Mouse (Mus musculus) hindbrain, postnatal 0 days (tissue): ENCODE data around the gene Rundc3a. TPM values are rescaled to one million over a fixed set of nuclear protein-coding genes. Genes with fewer than 3 reads are reported as not detected.

Experiments used
- ATAC-seq: fragments of 200-750 bp; cut with Nextera tagmentation; 2 replicates; pipeline ENCODE4 v1.8.0; 2017; ENCODE audit warnings: mild to moderate bottlenecking, moderate TSS enrichment, moderate library complexity
- DNase-seq: peaks from one replicate; pipeline ENCODE4 v3.0.0-alpha.2; 2015; ENCODE audit warnings: low spot score
- H3K27ac ChIP-seq: fragments of 300-500 bp; sonication (generic); 2 replicates; pipeline ENCODE4 v1.5.1; 2014; ENCODE audit warnings: mild to moderate bottlenecking
- H3K27me3 ChIP-seq: fragments of 300-500 bp; sonication (generic); 2 replicates; pipeline ENCODE4 v1.6.1; 2014; ENCODE audit warnings: low read length, mixed read lengths; ENCODE audit not compliant: insufficient read depth
- H3K36me3 ChIP-seq: fragments of 300-500 bp; sonication (generic); 2 replicates; pipeline ENCODE4 v1.6.1; 2014; ENCODE audit warnings: low read length, mixed read lengths; ENCODE audit not compliant: insufficient read depth
- H3K4me1 ChIP-seq: fragments of 300-500 bp; sonication (generic); 2 replicates; pipeline ENCODE4 v1.6.1; 2014; ENCODE audit warnings: antibody characterized with exemption, low read length, mixed read lengths; ENCODE audit not compliant: insufficient read depth
- H3K4me2 ChIP-seq: fragments of 300-500 bp; sonication (generic); 2 replicates; pipeline ENCODE4 v1.6.1; 2014; ENCODE audit warnings: low read depth, mild to moderate bottlenecking, low read length, moderate library complexity, mixed read lengths
- H3K4me3 ChIP-seq: fragments of 300-500 bp; sonication (generic); 2 replicates; pipeline ENCODE4 v1.5.1; 2014; ENCODE audit warnings: low read length
- H3K9ac ChIP-seq: fragments of 300-500 bp; sonication (generic); replicated peaks from 2 replicates; pipeline ENCODE4 v1.6.1; 2014; ENCODE audit warnings: mild to moderate bottlenecking, low read length, moderate library complexity, mixed read lengths
- H3K9me3 ChIP-seq: fragments of 300-500 bp; sonication (generic); 2 replicates; pipeline ENCODE4 v1.6.1; 2016; ENCODE audit warnings: low read length, mixed read lengths
- CTCF ChIP-seq: IDR thresholded peaks from 2 replicates; pipeline ENCODE4 v1.5.1; 2016; ENCODE audit warnings: antibody characterized with exemption, control low read depth, low read depth
- WGBS: fragments of 180-500 bp; shearing (Covaris S2); extraction: QIAGEN DNeasy Blood & Tissue Kit; methylation state at CpG from one replicate; pipeline ENCODE4 v1.1.7; 2014; 5-methylcytosine and 5-hydroxymethylcytosine counted together
- polyA plus RNA-seq: library from polyadenylated mRNA; unstranded; fragments of >200 nt; fragmentation: Nextera tagmentation; extraction: Ambion mirVana; gene quantifications from 2 replicates; pipeline ENCODE4 v1.2.1, GENCODE M21; 2015
- total RNA-seq: library from RNA; depleted of rRNA; stranded (reverse); fragments of >200 nt; gene quantifications from 2 replicates; pipeline ENCODE4 v1.2.3, GENCODE M21; 2014; rRNA removed

Rundc3a gene
- total RNA-seq, result 310 and 349 TPM in 2 replicates
- polyA plus RNA-seq, result 114 and 125 TPM in 2 replicates

GRCm38 (mm10) chr11:102393238-102393634 lies at the start of gene Rundc3a:
Rundc3a (plus strand) TSS chr11:102393403.
- no peaks in the 10 kb centered on the region for H3K9me3 ChIP-seq
- H3K36me3 ChIP-seq, result no peaks in the 10 kb centered on the region
- H3K27ac ChIP-seq, result peak within 1 kb of the TSS; percentile 98
- under 1% methylated on average over 23 of the region's 34 CpGs for WGBS
- peak within 1 kb of the TSS; percentile 93 for H3K9ac ChIP-seq
- peaks cover 27% of the 10 kb centered on the region for H3K4me1 ChIP-seq
- DNase-seq (peak; percentile 98), ATAC-seq (peak; percentile 95)
- peak within 1 kb of the TSS; percentile 87 for H3K4me2 ChIP-seq
- TF ChIP-seq CTCF, result no peak
- peak within 1 kb of the TSS; percentile 80 for H3K4me3 ChIP-seq
- H3K27me3 ChIP-seq, result no peaks in the 10 kb centered on the region

GRCm38 (mm10) chr11:102344458-102344857 lies 48.7 kb upstream of the Rundc3a start:
- Histone ChIP-seq H3K4me2 (no peak overlapping the region), H3K9ac (no peak overlapping the region), H3K36me3 (no peaks in the 10 kb centered on the region), H3K4me3 (no peak overlapping the region), H3K9me3 (no peaks in the 10 kb centered on the region), H3K4me1 (no peaks in the 10 kb centered on the region), H3K27me3 (no peaks in the 10 kb centered on the region), H3K27ac (no peak overlapping the region)
- TF ChIP-seq CTCF, result no peak
- ATAC-seq, result no peak
- WGBS, result 85% methylated on average over 3 of the region's 3 CpGs
- no peak for DNase-seq

- H3K4me1 ChIP-seq, result no peaks in the 10 kb centered on the region
- H3K9me3 ChIP-seq, result no peaks in the 10 kb centered on the region
- TF ChIP-seq CTCF, result no peak
- H3K27ac ChIP-seq, result no peak overlapping the region
- H3K9ac ChIP-seq, result no peak overlapping the region
- no peak for DNase-seq
- H3K4me3 ChIP-seq, result no peak overlapping the region
- 60% methylated on average over 5 of the region's 5 CpGs for WGBS
- H3K4me2 ChIP-seq, result no peak overlapping the region
- no peaks in the 10 kb centered on the region for H3K27me3 ChIP-seq
- no peaks in the 10 kb centered on the region for H3K36me3 ChIP-seq
- no peak for ATAC-seq
Measured at GRCm38 (mm10) chr11:102346926-102347325, 46.3 kb upstream of the Rundc3a start.

- no peaks in the 10 kb centered on the region for H3K27me3 ChIP-seq
- TF ChIP-seq CTCF, result no peak
- no peak overlapping the region for H3K27ac ChIP-seq
- H3K9ac ChIP-seq, result no peak overlapping the region
- WGBS, result 76% methylated on average over 5 of the region's 5 CpGs
- DNase-seq (no peak), ATAC-seq (no peak)
- no peaks in the 10 kb centered on the region for H3K36me3 ChIP-seq
- H3K9me3 ChIP-seq, result no peaks in the 10 kb centered on the region
- H3K4me2 ChIP-seq, result no peak overlapping the region
- no peaks in the 10 kb centered on the region for H3K4me1 ChIP-seq
- H3K4me3 ChIP-seq, result no peak overlapping the region
Measured at GRCm38 (mm10) chr11:102347683-102348082, 45.5 kb upstream of the Rundc3a start.

- no peak overlapping the region for H3K9ac ChIP-seq
- no peak overlapping the region for H3K4me3 ChIP-seq
- TF ChIP-seq CTCF, result no peak
- H3K4me1 ChIP-seq, result no peaks in the 10 kb centered on the region
- no peaks in the 10 kb centered on the region for H3K9me3 ChIP-seq
- no peaks in the 10 kb centered on the region for H3K36me3 ChIP-seq
- no peak for ATAC-seq
- 85% methylated on average over 7 of the region's 7 CpGs for WGBS
- no peaks in the 10 kb centered on the region for H3K27me3 ChIP-seq
- H3K4me2 ChIP-seq, result no peak overlapping the region
- DNase-seq, result no peak
- H3K27ac ChIP-seq, result no peak overlapping the region
Measured at GRCm38 (mm10) chr11:102348101-102348585, 45.1 kb upstream of the Rundc3a start.

- H3K9ac ChIP-seq, result no peak overlapping the region
- H3K27ac ChIP-seq, result no peak overlapping the region
- H3K27me3 ChIP-seq, result no peaks in the 10 kb centered on the region
- no peaks in the 10 kb centered on the region for H3K9me3 ChIP-seq
- no peaks in the 10 kb centered on the region for H3K36me3 ChIP-seq
- ATAC-seq (no peak), DNase-seq (no peak)
- no peak overlapping the region for H3K4me2 ChIP-seq
- WGBS, result 77% methylated on average over 11 of the region's 11 CpGs
- no peak for TF ChIP-seq CTCF
- no peaks in the 10 kb centered on the region for H3K4me1 ChIP-seq
- no peak overlapping the region for H3K4me3 ChIP-seq
Measured at GRCm38 (mm10) chr11:102348771-102349170, 44.4 kb upstream of the Rundc3a start.

GRCm38 (mm10) chr11:102349189-102349954 lies 43.8 kb upstream of the Rundc3a start:
- Histone ChIP-seq H3K36me3 (no peaks in the 10 kb centered on the region), H3K4me1 (no peaks in the 10 kb centered on the region), H3K9me3 (no peaks in the 10 kb centered on the region), H3K27ac (no peak overlapping the region), H3K4me3 (no peak overlapping the region), H3K4me2 (no peak overlapping the region), H3K9ac (no peak overlapping the region), H3K27me3 (no peaks in the 10 kb centered on the region)
- WGBS, result 90% methylated on average over 3 of the region's 3 CpGs
- ATAC-seq (no peak), DNase-seq (no peak)
- TF ChIP-seq CTCF, result no peak
